Mouse (Mus musculus): Measurements from ENCODE around the gene Tcp11. TPM values are rescaled to one million over a fixed set of nuclear protein-coding genes. Genes with fewer than 3 reads are reported as not detected.

Gene Tcp11
- polyA plus RNA-seq, 1 experiment from 2014 or later: 1.9 TPM

- peaks cover 58% of the 10 kb centered on the region for H3K4me1 ChIP-seq
- no peaks in the 10 kb centered on the region for H3K27me3 ChIP-seq
- no peaks in the 10 kb centered on the region for H3K9me3 ChIP-seq
- WGBS: 68% methylated on average over 10 of the region's 10 CpGs
- H3K9ac ChIP-seq (replicated peaks): no peak overlapping the region
- H3K36me3 ChIP-seq: no peaks in the 10 kb centered on the region
- no peak for ATAC-seq (ENCODE audit: low FRiP score, low read depth)
- no peak overlapping the region for H3K27ac ChIP-seq (replicated peaks)
- no peak overlapping the region for H3K4me3 ChIP-seq
- no peak overlapping the region for H3K4me2 ChIP-seq (replicated peaks)
These were observed 58.5 kb downstream of the Tcp11 start for GRCm38 (mm10) chr17:28021911-28022310.

GRCm38 (mm10) chr17:28019785-28020696, 60.4 kb downstream of the Tcp11 start:
- Histone ChIP-seq H3K9me3 (no peaks in the 10 kb centered on the region), H3K4me1 (peaks cover 50% of the 10 kb centered on the region), H3K4me2 (replicated peaks) (no peak overlapping the region), H3K4me3 (no peak overlapping the region), H3K9ac (replicated peaks) (no peak overlapping the region), H3K27me3 (no peaks in the 10 kb centered on the region), H3K36me3 (no peaks in the 10 kb centered on the region), H3K27ac (replicated peaks) (peak overlapping the region; percentile 36; the same call in 1 of the 2 replicates)
- no peak for ATAC-seq (ENCODE audit: low FRiP score, low read depth)
- WGBS: 79% methylated on average over 21 of the region's 21 CpGs

DNA sequence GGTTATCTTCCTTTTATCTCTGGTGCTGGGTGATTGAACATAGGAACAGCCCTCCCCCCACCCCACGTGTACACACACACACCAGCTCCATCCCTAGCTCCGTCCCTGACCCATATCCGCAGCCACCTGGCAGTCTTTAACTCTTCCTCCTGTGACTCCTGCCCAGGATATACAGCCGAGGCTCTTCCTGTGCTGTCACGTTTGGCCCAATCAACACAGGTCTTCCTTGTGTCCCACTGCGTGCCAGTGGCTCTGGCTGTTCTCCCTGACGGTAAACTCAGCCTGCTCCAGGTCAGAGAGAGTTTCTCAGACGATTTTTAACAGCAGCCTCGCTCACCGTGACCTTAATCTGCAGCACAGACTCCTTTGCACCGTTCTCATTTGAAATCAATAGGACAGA, 61.7 kb downstream of the Tcp11 start:
- Histone ChIP-seq H3K9me3 (no peaks in the 10 kb centered on the region), H3K36me3 (no peaks in the 10 kb centered on the region), H3K4me2 (replicated peaks) (no peak overlapping the region), H3K4me1 (peaks cover 51% of the 10 kb centered on the region), H3K4me3 (no peak overlapping the region), H3K27me3 (no peaks in the 10 kb centered on the region), H3K9ac (replicated peaks) (no peak overlapping the region; the same call in 1 of the 2 replicates), H3K27ac (replicated peaks) (peak overlapping the region; percentile 54)
- 38% methylated on average over 11 of the region's 11 CpGs for WGBS
- ATAC-seq (ENCODE audit: low FRiP score, low read depth): no peak

DNA sequence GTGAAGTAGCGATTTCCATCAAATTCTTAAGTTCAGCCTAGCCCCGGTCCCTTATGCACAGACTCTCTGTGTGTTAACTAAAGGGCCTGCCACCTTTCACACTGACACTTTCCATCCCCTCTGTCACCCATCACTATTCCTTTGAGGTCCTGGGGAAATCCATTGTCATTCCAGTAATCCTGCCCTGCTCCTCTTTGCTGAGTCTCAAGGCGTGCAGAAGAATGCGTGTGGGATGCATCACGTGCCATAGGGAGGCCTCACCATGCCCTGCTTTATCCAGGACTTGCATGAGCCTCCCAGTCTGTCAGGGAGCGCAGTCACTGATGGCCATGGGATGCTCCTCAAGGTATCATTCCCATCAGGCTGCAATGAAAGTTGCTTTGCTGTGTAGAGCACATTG, 62.1 kb downstream of the Tcp11 start:
- WGBS: 32% methylated on average over 6 of the region's 6 CpGs

More for the DNA sequence above, 62.1 kb downstream of the Tcp11 start:
- Histone ChIP-seq H3K27ac (replicated peaks) (peak overlapping the region; percentile 50; the same call in 1 of the 2 replicates), H3K36me3 (no peaks in the 10 kb centered on the region), H3K27me3 (no peaks in the 10 kb centered on the region), H3K4me2 (replicated peaks) (no peak overlapping the region), H3K4me3 (no peak overlapping the region), H3K9ac (replicated peaks) (no peak overlapping the region), H3K9me3 (no peaks in the 10 kb centered on the region), H3K4me1 (peaks cover 56% of the 10 kb centered on the region)
- peak; percentile 57; the same call in 1 of the 2 replicates for ATAC-seq (ENCODE audit: low FRiP score, low read depth)

Other genes with a start within 250 kb of the Tcp11 start
- gene Snrpc, start 242.5 kb downstream of the Tcp11 start, polyA plus RNA-seq (2016; fragmentation: Nextera tagmentation; extraction: Ambion mirVana): 350 and 358 TPM in 2 replicates
- gene Uhrf1bp1, start 224.2 kb downstream of the Tcp11 start, polyA plus RNA-seq (2016; fragmentation: Nextera tagmentation; extraction: Ambion mirVana): 8.3 and 9.2 TPM in 2 replicates
- gene Anks1, start 171.3 kb downstream of the Tcp11 start, polyA plus RNA-seq (2016; fragmentation: Nextera tagmentation; extraction: Ambion mirVana): 60.7 and 64.8 TPM in 2 replicates
- gene Taf11, start 170.8 kb downstream of the Tcp11 start, polyA plus RNA-seq (2016; fragmentation: Nextera tagmentation; extraction: Ambion mirVana): 95.7 TPM in 2 replicates
- 9.7 and 10.7 TPM in 2 replicates for gene Scube3, start 61.5 kb upstream of the Tcp11 start, polyA plus RNA-seq (2016; fragmentation: Nextera tagmentation; extraction: Ambion mirVana)
- gene Zfp523, start 96.5 kb upstream of the Tcp11 start, polyA plus RNA-seq (2016; fragmentation: Nextera tagmentation; extraction: Ambion mirVana): 49.7 and 52.6 TPM in 2 replicates
- 3.1 and 3.7 TPM in 2 replicates for gene Def6, start 127.1 kb upstream of the Tcp11 start, polyA plus RNA-seq (2016; fragmentation: Nextera tagmentation; extraction: Ambion mirVana)
- 1.5 and 2.2 TPM in 2 replicates for gene Ppard, start 152.1 kb upstream of the Tcp11 start, polyA plus RNA-seq (2016; fragmentation: Nextera tagmentation; extraction: Ambion mirVana)
- 28.5 and 30.5 TPM in 2 replicates for gene Fance, start 232.9 kb upstream of the Tcp11 start, polyA plus RNA-seq (2016; fragmentation: Nextera tagmentation; extraction: Ambion mirVana)
- gene Rpl10a, start 247.8 kb upstream of the Tcp11 start, polyA plus RNA-seq (2016; fragmentation: Nextera tagmentation; extraction: Ambion mirVana): 329 and 373 TPM in 2 replicates